Mouse (Mus musculus) midbrain, postnatal 0 days (tissue): ENCODE measurements around the gene Exoc2. TPM values are rescaled to one million over a fixed set of nuclear protein-coding genes. Genes with fewer than 3 reads are reported as not detected.

Source experiments
- ATAC-seq: fragments of 200-750 bp; cut with Nextera tagmentation; 2 replicates; pipeline ENCODE4 v1.8.0; 2017; ENCODE audit warnings: moderate number of reproducible peaks, mild to moderate bottlenecking, moderate TSS enrichment, moderate library complexity; ENCODE audit not compliant: low FRiP score
- DNase-seq: peaks from one replicate; pipeline ENCODE4 v3.0.0-alpha.2; 2015; ENCODE audit warnings: low spot score
- H3K27ac ChIP-seq: fragments of 300-500 bp; sonication (generic); 2 replicates; pipeline ENCODE4 v1.5.1; 2014; ENCODE audit warnings: low read depth, mild to moderate bottlenecking, low read length, mixed read lengths
- H3K27me3 ChIP-seq: fragments of 300-500 bp; sonication (generic); 2 replicates; pipeline ENCODE4 v1.6.1; 2014; ENCODE audit warnings: low read length, control low read depth, mixed read lengths; ENCODE audit not compliant: insufficient read depth
- H3K36me3 ChIP-seq: fragments of 300-500 bp; sonication (generic); 2 replicates; pipeline ENCODE4 v1.6.1; 2014; ENCODE audit warnings: low read length, control low read depth, mixed read lengths; ENCODE audit not compliant: insufficient read depth
- H3K4me1 ChIP-seq: fragments of 300-500 bp; sonication (generic); 2 replicates; pipeline ENCODE4 v1.6.1; 2014; ENCODE audit warnings: mild to moderate bottlenecking, control low read depth, antibody characterized with exemption, low read length, mixed read lengths; ENCODE audit not compliant: insufficient read depth
- H3K4me2 ChIP-seq: fragments of 300-500 bp; sonication (generic); 2 replicates; pipeline ENCODE4 v1.6.1; 2014; ENCODE audit warnings: low read depth, mild to moderate bottlenecking, low read length, mixed read lengths; ENCODE audit not compliant: poor library complexity, severe bottlenecking
- H3K4me3 ChIP-seq: fragments of 300-500 bp; sonication (generic); 2 replicates; pipeline ENCODE4 v1.5.1; 2014; ENCODE audit warnings: low read depth, mild to moderate bottlenecking, low read length, moderate library complexity
- H3K9ac ChIP-seq: fragments of 300-500 bp; sonication (generic); replicated peaks from 2 replicates; pipeline ENCODE4 v1.6.1; 2014; ENCODE audit warnings: mild to moderate bottlenecking, low read length, moderate library complexity, mixed read lengths; ENCODE audit not compliant: poor library complexity, severe bottlenecking
- H3K9me3 ChIP-seq: fragments of 300-500 bp; sonication (generic); 2 replicates; pipeline ENCODE4 v1.6.1; 2016; ENCODE audit warnings: low read length, control low read depth
- CTCF ChIP-seq: IDR thresholded peaks from 2 replicates; pipeline ENCODE4 v1.5.1; 2016; ENCODE audit warnings: antibody characterized with exemption, mild to moderate bottlenecking
- WGBS: fragments of 180-500 bp; shearing (Covaris S2); extraction: QIAGEN DNeasy Blood & Tissue Kit; methylation state at CpG from one replicate; pipeline ENCODE4 v1.1.7; 2014; 5-methylcytosine and 5-hydroxymethylcytosine counted together
- polyA plus RNA-seq: library from polyadenylated mRNA; unstranded; fragments of >200 nt; fragmentation: Nextera tagmentation; extraction: Ambion mirVana; gene quantifications from 2 replicates; pipeline ENCODE4 v1.2.1, GENCODE M21; 2015
- total RNA-seq: library from RNA; depleted of rRNA; stranded (reverse); fragments of >200 nt; gene quantifications from 2 replicates; pipeline ENCODE4 v1.2.3, GENCODE M21; 2014

The Exoc2 gene
- total and polyA plus RNA-seq, 2 experiments from 2014 or later: 40.0 to 57.5 TPM

DNA sequence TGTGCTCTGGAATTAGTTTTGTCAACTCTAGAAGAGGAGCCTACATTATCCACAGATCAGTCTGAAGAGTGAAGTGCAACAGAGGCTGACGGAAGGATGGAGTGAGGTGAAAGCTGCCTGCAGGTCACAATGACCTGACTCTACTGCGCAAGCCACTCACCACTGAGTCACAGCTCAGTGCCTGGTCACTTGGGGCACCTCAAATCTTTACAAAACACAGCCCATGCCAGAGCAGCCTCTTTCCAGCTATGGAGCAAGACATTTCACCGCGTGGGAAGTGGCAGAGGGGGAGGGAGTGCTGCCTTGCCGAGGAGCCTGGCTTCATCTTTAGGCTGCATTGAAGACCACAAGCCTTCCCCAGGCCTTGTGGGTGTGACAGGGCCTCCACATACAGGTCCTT, 159.6 kb downstream of the Exoc2 start:
- Histone ChIP-seq H3K36me3 (peaks cover 30% of the 10 kb centered on the region), H3K27ac (no peak overlapping the region), H3K4me3 (no peak overlapping the region), H3K4me1 (no peaks in the 10 kb centered on the region), H3K9me3 (peaks cover 5% of the 10 kb centered on the region; the same call in 1 of the 2 replicates), H3K27me3 (no peaks in the 10 kb centered on the region), H3K4me2 (no peak overlapping the region), H3K9ac (no peak overlapping the region)
- no peak for DNase-seq
- no peak for TF ChIP-seq CTCF
- no peak for ATAC-seq
- WGBS: 89% methylated on average over 5 of the region's 5 CpGs

DNA sequence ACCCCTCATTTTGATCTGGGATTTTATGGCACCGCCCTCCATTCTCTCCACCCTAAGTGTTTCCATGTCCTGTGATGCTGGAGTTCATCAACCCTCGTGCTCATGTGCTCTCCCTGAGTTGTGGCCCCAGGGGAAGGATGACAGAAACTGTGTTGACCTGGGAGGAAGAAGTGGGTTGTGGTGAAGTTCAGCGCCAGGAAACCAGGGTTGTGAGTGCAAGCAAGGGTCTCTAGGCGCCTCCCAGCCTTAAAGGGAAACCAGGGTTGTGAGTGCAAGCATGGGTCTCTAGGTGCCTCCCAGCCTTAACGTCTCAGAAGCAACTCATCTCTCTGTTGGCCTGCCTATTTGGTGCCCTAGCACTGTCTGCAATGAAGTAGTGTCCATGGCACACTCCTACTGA, 160.4 kb downstream of the Exoc2 start:
- no peak overlapping the region for H3K27ac ChIP-seq
- H3K9ac ChIP-seq: no peak overlapping the region
- ATAC-seq (no peak), DNase-seq (no peak)
- H3K4me3 ChIP-seq: no peak overlapping the region
- H3K4me2 ChIP-seq: no peak overlapping the region
- peaks cover 5% of the 10 kb centered on the region; the same call in 1 of the 2 replicates for H3K9me3 ChIP-seq
- H3K4me1 ChIP-seq: no peaks in the 10 kb centered on the region
- 91% methylated on average over 5 of the region's 5 CpGs for WGBS
- no peaks in the 10 kb centered on the region for H3K27me3 ChIP-seq
- no peak for TF ChIP-seq CTCF
- peaks cover 25% of the 10 kb centered on the region for H3K36me3 ChIP-seq

DNA sequence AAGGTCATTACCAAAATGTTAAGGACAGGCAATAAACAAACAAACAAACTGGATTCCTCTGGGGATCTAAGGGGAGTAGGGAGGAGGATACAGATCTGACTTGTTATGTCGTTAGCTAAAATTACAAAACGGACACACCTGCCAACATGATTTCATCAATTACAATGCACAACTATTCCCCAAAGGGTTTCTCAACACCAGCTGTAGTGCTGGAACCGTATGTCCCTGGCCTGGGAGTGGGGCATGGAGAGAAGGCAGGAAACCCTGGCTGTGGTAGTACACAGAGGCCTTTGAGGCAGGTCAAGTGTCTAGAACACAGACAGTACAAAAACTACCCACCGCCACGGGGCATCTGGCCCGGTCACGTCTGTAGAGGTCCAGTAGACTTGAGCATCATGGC, 164.7 kb downstream of the Exoc2 start:
- Histone ChIP-seq H3K36me3 (peaks cover 7% of the 10 kb centered on the region), H3K4me1 (no peaks in the 10 kb centered on the region), H3K27me3 (no peaks in the 10 kb centered on the region), H3K4me3 (no peak overlapping the region), H3K27ac (no peak overlapping the region), H3K9ac (no peak overlapping the region), H3K4me2 (no peak overlapping the region), H3K9me3 (peaks cover 5% of the 10 kb centered on the region; the same call in 1 of the 2 replicates)
- no peak for TF ChIP-seq CTCF
- DNase-seq (no peak), ATAC-seq (no peak)
- 71% methylated on average over 7 of the region's 7 CpGs for WGBS

DNA sequence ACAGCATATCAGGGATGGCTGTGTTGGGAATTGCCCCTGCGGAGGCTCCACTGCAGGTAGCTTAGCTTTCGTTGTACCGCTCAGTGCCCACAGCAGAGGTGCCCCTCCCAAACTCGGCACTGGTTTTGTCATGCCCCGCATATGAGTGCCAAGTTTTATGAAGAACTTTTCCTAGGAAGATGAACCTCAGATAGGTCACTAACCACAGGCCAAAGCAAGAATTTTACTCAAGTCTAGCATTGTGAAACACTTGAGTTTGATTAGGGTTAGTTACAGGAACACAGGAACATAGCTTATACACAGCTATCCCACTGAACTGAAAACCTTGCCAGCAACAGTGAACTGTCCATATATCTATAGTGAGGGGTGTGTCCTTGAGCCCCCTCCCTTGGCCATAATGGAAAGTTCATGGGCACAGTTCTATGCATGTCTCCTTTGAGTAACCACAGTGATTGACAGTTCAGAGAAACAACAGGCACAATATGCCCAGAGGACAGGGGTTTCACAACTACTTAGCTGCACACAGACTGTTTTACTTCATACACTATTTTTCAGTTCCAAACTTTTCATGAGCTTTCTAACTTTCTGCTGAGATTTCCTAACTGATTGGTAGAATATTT, 171.4 kb downstream of the Exoc2 start:
- no peak for ATAC-seq
- no peak for TF ChIP-seq CTCF

DNA sequence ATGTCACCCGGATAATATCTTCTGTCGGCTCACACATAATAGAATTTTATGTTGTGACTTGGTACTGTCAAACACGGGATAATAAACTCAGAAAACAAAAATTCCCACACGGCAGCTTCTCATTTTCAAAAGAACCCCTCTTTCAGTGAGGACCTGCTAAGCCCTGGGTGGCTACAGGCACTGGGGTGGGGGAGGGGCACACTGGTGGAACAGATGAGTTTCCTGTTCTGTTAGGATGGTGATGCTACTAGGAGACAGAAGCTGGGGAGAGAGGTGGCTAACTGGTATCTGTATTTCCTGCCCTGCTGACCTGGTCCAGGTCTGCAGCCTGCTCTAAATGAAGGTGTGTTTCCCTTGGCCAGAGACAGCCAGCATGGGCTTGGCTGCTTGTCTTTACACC, 172.0 kb downstream of the Exoc2 start:
- Histone ChIP-seq H3K4me2 (no peak overlapping the region), H3K4me1 (no peaks in the 10 kb centered on the region), H3K9ac (no peak overlapping the region), H3K27ac (no peak overlapping the region), H3K27me3 (no peaks in the 10 kb centered on the region), H3K4me3 (no peak overlapping the region), H3K36me3 (no peaks in the 10 kb centered on the region), H3K9me3 (no peaks in the 10 kb centered on the region)
- WGBS: 65% methylated on average over 4 of the region's 4 CpGs
- ATAC-seq (no peak), DNase-seq (no peak)
- TF ChIP-seq CTCF: no peak

More for the DNA sequence above, 171.4 kb downstream of the Exoc2 start:
- no peaks in the 10 kb centered on the region for H3K9me3 ChIP-seq
- no peak overlapping the region for H3K4me3 ChIP-seq
- H3K4me1 ChIP-seq: no peaks in the 10 kb centered on the region
- WGBS: 92% methylated on average over 5 of the region's 5 CpGs
- no peak overlapping the region for H3K9ac ChIP-seq
- H3K27ac ChIP-seq: no peak overlapping the region
- DNase-seq: no peak
- no peaks in the 10 kb centered on the region for H3K27me3 ChIP-seq
- no peak overlapping the region for H3K4me2 ChIP-seq
- no peaks in the 10 kb centered on the region for H3K36me3 ChIP-seq

DNA sequence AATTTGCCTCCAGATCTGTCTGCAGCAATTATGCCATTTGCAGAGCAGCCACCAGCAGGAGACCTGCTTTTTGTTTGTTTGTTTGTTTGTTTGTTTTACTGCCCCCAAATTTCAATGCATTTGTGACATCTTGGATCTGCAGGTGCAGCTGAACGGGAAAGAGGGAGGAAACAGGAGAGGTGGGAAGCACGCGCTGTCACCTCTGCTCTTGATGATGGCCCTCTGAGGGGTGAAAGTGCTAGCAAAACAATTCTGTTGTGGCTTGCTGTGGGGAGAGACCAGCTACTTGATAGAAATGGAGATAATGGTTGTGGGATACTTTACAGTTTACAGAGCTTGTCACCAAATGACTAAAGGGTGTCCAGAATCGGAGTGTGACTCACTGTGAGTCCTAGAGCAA, 177.9 kb downstream of the Exoc2 start:
- no peak for TF ChIP-seq CTCF
- H3K9me3 ChIP-seq: no peaks in the 10 kb centered on the region
- H3K4me3 ChIP-seq: no peak overlapping the region
- no peak overlapping the region for H3K4me2 ChIP-seq
- DNase-seq (no peak), ATAC-seq (no peak)
- H3K9ac ChIP-seq: no peak overlapping the region
- no peak overlapping the region for H3K27ac ChIP-seq
- no peaks in the 10 kb centered on the region for H3K36me3 ChIP-seq
- H3K27me3 ChIP-seq: no peaks in the 10 kb centered on the region
- 89% methylated on average over 4 of the region's 4 CpGs for WGBS
- no peaks in the 10 kb centered on the region for H3K4me1 ChIP-seq
